Mouse (Mus musculus) lung, postnatal 0 days (tissue): ENCODE data around the gene Il15ra. TPM values are rescaled to one million over a fixed set of nuclear protein-coding genes. Genes with fewer than 3 reads are reported as not detected.

Source experiments
- ATAC-seq: fragments of 200-750 bp; cut with Nextera tagmentation; 2 replicates; pipeline ENCODE4 v1.8.0; 2017; ENCODE audit warnings: moderate library complexity
- DNase-seq: peaks from one replicate; pipeline ENCODE4 v3.0.0-alpha.2; 2016; ENCODE audit warnings: low spot score
- H3K27ac ChIP-seq: fragments of 300-500 bp; sonication (generic); 2 replicates; pipeline ENCODE4 v1.5.1; 2014; ENCODE audit warnings: antibody characterized with exemption, mild to moderate bottlenecking, low read length, mixed read lengths
- H3K27me3 ChIP-seq: fragments of 300-500 bp; sonication (generic); replicated peaks from 2 replicates; pipeline ENCODE4 v1.6.1; 2014; ENCODE audit warnings: low read length, mixed read lengths; ENCODE audit not compliant: insufficient read depth
- H3K36me3 ChIP-seq: fragments of 300-500 bp; sonication (generic); 2 replicates; pipeline ENCODE4 v1.6.1; 2014; ENCODE audit warnings: low read length, mixed read lengths; ENCODE audit not compliant: insufficient read depth
- H3K4me1 ChIP-seq: fragments of 300-500 bp; sonication (generic); 2 replicates; pipeline ENCODE4 v1.6.1; 2014; ENCODE audit warnings: antibody characterized with exemption, low read depth, low read length, mixed read lengths; ENCODE audit not compliant: insufficient read depth
- H3K4me2 ChIP-seq: fragments of 300-500 bp; sonication (generic); replicated peaks from 2 replicates; pipeline ENCODE4 v1.6.1; 2014; ENCODE audit warnings: low read depth, mild to moderate bottlenecking, low read length, moderate library complexity, mixed read lengths
- H3K4me3 ChIP-seq: fragments of 300-500 bp; sonication (generic); 2 replicates; pipeline ENCODE4 v1.5.1; 2014; ENCODE audit warnings: low read depth, low read length
- H3K9ac ChIP-seq: fragments of 300-500 bp; sonication (generic); replicated peaks from 2 replicates; pipeline ENCODE4 v1.6.1; 2014; ENCODE audit warnings: low read depth, mild to moderate bottlenecking
- H3K9me3 ChIP-seq: fragments of 300-500 bp; sonication (generic); 2 replicates; pipeline ENCODE4 v1.6.1; 2016; ENCODE audit warnings: low read length, mixed read lengths
- CTCF ChIP-seq: IDR thresholded peaks from 2 replicates; pipeline ENCODE4 v1.5.1; 2016; ENCODE audit warnings: antibody characterized with exemption, mild to moderate bottlenecking
- EP300 ChIP-seq: IDR thresholded peaks from 2 replicates; pipeline ENCODE4 v1.6.1; 2016; ENCODE audit warnings: antibody characterized with exemption, mild to moderate bottlenecking, control low read depth
- WGBS: fragments of 180-500 bp; shearing (Covaris S2); extraction: QIAGEN DNeasy Blood & Tissue Kit; methylation state at CpG from one replicate; pipeline ENCODE4 v1.1.7; 2014; 5-methylcytosine and 5-hydroxymethylcytosine counted together
- polyA plus RNA-seq: library from polyadenylated mRNA; unstranded; fragments of >200 nt; fragmentation: Nextera tagmentation; extraction: Ambion mirVana; gene quantifications from 2 replicates; pipeline ENCODE4 v1.2.1, GENCODE M21; 2015

The Il15ra gene
- polyA plus RNA-seq, 1 experiment from 2014 or later = 6.7 TPM

GRCm38 (mm10) chr2:11738794-11739193 lies 33.7 kb downstream of the Il15ra start:
- Histone ChIP-seq H3K27ac (no peak overlapping the region), H3K4me1 (no peaks in the 10 kb centered on the region), H3K9ac (no peak overlapping the region), H3K4me3 (no peak overlapping the region), H3K27me3 (no peaks in the 10 kb centered on the region), H3K36me3 (peaks cover 17% of the 10 kb centered on the region), H3K4me2 (no peak overlapping the region), H3K9me3 (no peaks in the 10 kb centered on the region)
- DNase-seq = no peak
- ATAC-seq = no peak
- WGBS = 89% methylated on average over 3 of the region's 3 CpGs
- TF ChIP-seq EP300 = no peak
- TF ChIP-seq CTCF = no peak

- no peak overlapping the region for H3K27ac ChIP-seq
- H3K9ac ChIP-seq = no peak overlapping the region
- no peak overlapping the region for H3K4me2 ChIP-seq
- peak; percentile 57 for DNase-seq
- H3K36me3 ChIP-seq = peaks cover 19% of the 10 kb centered on the region
- TF ChIP-seq CTCF (no peak), EP300 (no peak)
- no peak overlapping the region for H3K4me3 ChIP-seq
- H3K4me1 ChIP-seq = no peaks in the 10 kb centered on the region
- no peaks in the 10 kb centered on the region for H3K27me3 ChIP-seq
- H3K9me3 ChIP-seq = no peaks in the 10 kb centered on the region
- ATAC-seq = peak; percentile 21
- 90% methylated on average over 4 of the region's 4 CpGs for WGBS
These were observed 34.5 kb downstream of the Il15ra start for GRCm38 (mm10) chr2:11739516-11740051.

DNA sequence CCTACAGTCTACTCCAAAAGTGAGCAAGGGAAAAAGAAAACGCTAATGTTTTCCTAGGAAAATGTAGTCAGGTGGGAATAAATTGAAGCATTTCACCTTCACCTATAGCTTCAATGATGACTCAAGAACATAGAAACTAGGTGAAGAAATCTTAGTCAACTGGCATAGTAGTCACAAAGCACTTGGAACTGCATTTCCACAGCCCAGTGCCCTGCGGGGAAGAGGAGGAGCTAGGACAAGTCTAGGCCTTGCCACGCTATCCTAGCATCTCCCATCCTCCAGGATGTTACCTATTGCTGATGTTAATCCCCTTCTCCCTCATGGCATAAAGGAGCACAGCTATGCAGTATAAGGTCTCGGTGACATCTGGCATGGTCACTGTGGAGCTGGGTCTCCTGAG lies 57.5 kb downstream of the Il15ra start:
- peaks cover 59% of the 10 kb centered on the region for H3K36me3 ChIP-seq
- WGBS = 91% methylated on average over 4 of the region's 4 CpGs
- ATAC-seq = no peak
- H3K9me3 ChIP-seq = no peaks in the 10 kb centered on the region
- no peak overlapping the region for H3K9ac ChIP-seq
- H3K27me3 ChIP-seq = no peaks in the 10 kb centered on the region
- TF ChIP-seq CTCF (no peak), EP300 (no peak)
- no peak for DNase-seq
- no peak overlapping the region for H3K4me3 ChIP-seq
- H3K4me2 ChIP-seq = no peak overlapping the region
- H3K4me1 ChIP-seq = no peaks in the 10 kb centered on the region
- no peak overlapping the region for H3K27ac ChIP-seq

DNA sequence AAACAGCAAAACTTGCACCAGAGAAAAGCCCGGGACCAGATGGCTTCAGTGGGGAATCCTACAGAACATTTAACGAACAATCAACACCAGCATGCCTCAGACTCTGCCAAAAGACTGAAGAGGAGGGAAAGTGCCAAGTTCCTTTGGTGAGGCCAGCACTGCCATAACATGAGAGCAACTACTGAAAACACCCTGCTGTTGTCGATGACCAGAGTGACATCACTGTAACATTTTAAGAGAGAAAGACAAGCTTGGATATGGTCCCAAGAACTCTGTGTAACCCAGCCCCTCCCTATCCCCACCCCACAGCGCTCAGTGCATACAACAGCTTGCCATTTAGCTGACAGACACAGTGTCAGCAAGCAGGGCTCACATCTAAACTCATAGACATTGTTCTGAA lies 60.6 kb downstream of the Il15ra start:
- H3K4me3 ChIP-seq = no peak overlapping the region
- 63% methylated on average over 4 of the region's 4 CpGs for WGBS
- ATAC-seq (peak; percentile 90), DNase-seq (peak; percentile 80)
- TF ChIP-seq CTCF (no peak), EP300 (peak; percentile 30; the same call in 1 of the 2 replicates)
- no peak overlapping the region; the same call in 1 of the 2 replicates for H3K27ac ChIP-seq
- H3K4me1 ChIP-seq = no peaks in the 10 kb centered on the region
- peaks cover 32% of the 10 kb centered on the region for H3K36me3 ChIP-seq
- no peaks in the 10 kb centered on the region for H3K9me3 ChIP-seq
- no peaks in the 10 kb centered on the region for H3K27me3 ChIP-seq
- H3K9ac ChIP-seq = no peak overlapping the region
- no peak overlapping the region for H3K4me2 ChIP-seq

- WGBS = 76% methylated on average over 5 of the region's 5 CpGs
- Histone ChIP-seq H3K36me3 (peaks cover 26% of the 10 kb centered on the region), H3K9me3 (no peaks in the 10 kb centered on the region), H3K4me1 (no peaks in the 10 kb centered on the region), H3K9ac (no peak overlapping the region), H3K4me3 (no peak overlapping the region), H3K4me2 (no peak overlapping the region), H3K27ac (no peak overlapping the region), H3K27me3 (no peaks in the 10 kb centered on the region)
- no peak for ATAC-seq
- no peak for DNase-seq
- no peak for TF ChIP-seq EP300
- no peak for TF ChIP-seq CTCF
These were observed 61.5 kb downstream of the Il15ra start for GRCm38 (mm10) chr2:11766485-11767160.

- Histone ChIP-seq H3K36me3 (peaks cover 23% of the 10 kb centered on the region), H3K4me1 (no peaks in the 10 kb centered on the region), H3K4me2 (no peak overlapping the region), H3K27me3 (no peaks in the 10 kb centered on the region), H3K9ac (no peak overlapping the region), H3K27ac (no peak overlapping the region), H3K4me3 (no peak overlapping the region), H3K9me3 (no peaks in the 10 kb centered on the region)
- ATAC-seq (peak; percentile 35; the same call in 1 of the 2 replicates), DNase-seq (peak; percentile 13)
- WGBS = 86% methylated on average over 10 of the region's 10 CpGs
- no peak for TF ChIP-seq EP300
- no peak for TF ChIP-seq CTCF
These were observed 62.1 kb downstream of the Il15ra start for GRCm38 (mm10) chr2:11767161-11767545.
